Mouse (Mus musculus) limb, embryonic 10.5 days (tissue): ENCODE measurements at regions not wholly inside any gene's neighbourhood (a gene's known extent, or its start where the extent isn't known, plus 50 kb on each side); places are given as distances from the start of the nearest gene placed in this dataset.
A peak's percentile ranks its signal among the peaks of the same experiment; 100 is the strongest.

Experiments used
- DNase-seq: peaks from one replicate; pipeline ENCODE4 v3.0.0-alpha.2; 2017; ENCODE audit warnings: low spot score
- H3K27ac ChIP-seq: fragments of 300-500 bp; sonication (generic); 2 replicates; pipeline ENCODE4 v1.5.1; 2016; ENCODE audit warnings: mild to moderate bottlenecking
- H3K27me3 ChIP-seq: fragments of 300-500 bp; sonication (generic); 2 replicates; pipeline ENCODE4 v1.6.1; 2016; ENCODE audit warnings: low read depth, mild to moderate bottlenecking; ENCODE audit not compliant: poor library complexity, severe bottlenecking
- H3K36me3 ChIP-seq: fragments of 300-500 bp; sonication (generic); 2 replicates; pipeline ENCODE4 v1.6.1; 2016; ENCODE audit warnings: mild to moderate bottlenecking, moderate library complexity
- H3K4me1 ChIP-seq: fragments of 300-500 bp; sonication (generic); 2 replicates; pipeline ENCODE4 v1.6.1; 2016
- H3K4me3 ChIP-seq: fragments of 300-500 bp; sonication (generic); 2 replicates; pipeline ENCODE4 v1.5.1; 2016; ENCODE audit warnings: mild to moderate bottlenecking, moderate library complexity
- H3K9me3 ChIP-seq: fragments of 300-500 bp; sonication (generic); replicated peaks from 2 replicates; pipeline ENCODE4 v1.6.1; 2016; ENCODE audit warnings: mild to moderate bottlenecking
- WGBS: fragments of 180-500 bp; shearing (Covaris S2); methylation state at CpG from one replicate; pipeline ENCODE4 v1.1.7; 2016; 5-methylcytosine and 5-hydroxymethylcytosine counted together

- Histone ChIP-seq H3K4me1 (peaks cover 48% of the 10 kb centered on the region), H3K27ac (0 out of 2 replicates have a peak overlapping the region, but pooled peaks have one; percentile 3), H3K27me3 (peaks cover 76% of the 10 kb centered on the region), H3K9me3 (no peaks in the 10 kb centered on the region), H3K36me3 (no peaks in the 10 kb centered on the region), H3K4me3 (no peak overlapping the region)
- 60% methylated on average over 23 of the region's 23 CpGs for WGBS
- DNase-seq, result no peak
These were observed 68.1 kb upstream of the Nkx1-1 start for GRCm38 (mm10) chr5:33501735-33502495.

GRCm38 (mm10) chr5:33501211-33501610 lies 67.4 kb upstream of the Nkx1-1 start:
- no peaks in the 10 kb centered on the region for H3K36me3 ChIP-seq
- no peaks in the 10 kb centered on the region for H3K9me3 ChIP-seq
- H3K27ac ChIP-seq, result 0 out of 2 replicates have a peak overlapping the region, but pooled peaks have one; percentile 3
- H3K4me1 ChIP-seq, result peaks cover 45% of the 10 kb centered on the region
- H3K4me3 ChIP-seq, result no peak overlapping the region
- WGBS, result 46% methylated on average over 7 of the region's 7 CpGs
- peaks cover 75% of the 10 kb centered on the region for H3K27me3 ChIP-seq
- no peak for DNase-seq

- Histone ChIP-seq H3K4me3 (no peak overlapping the region), H3K4me1 (peaks cover 25% of the 10 kb centered on the region), H3K27me3 (peaks cover 47% of the 10 kb centered on the region), H3K36me3 (no peaks in the 10 kb centered on the region), H3K27ac (no peak overlapping the region), H3K9me3 (no peaks in the 10 kb centered on the region)
- peak; percentile 93 for DNase-seq
- 21% methylated on average over 6 of the region's 6 CpGs for WGBS
These were observed 62.2 kb upstream of the Nkx1-1 start for GRCm38 (mm10) chr5:33495900-33496529.

DNA sequence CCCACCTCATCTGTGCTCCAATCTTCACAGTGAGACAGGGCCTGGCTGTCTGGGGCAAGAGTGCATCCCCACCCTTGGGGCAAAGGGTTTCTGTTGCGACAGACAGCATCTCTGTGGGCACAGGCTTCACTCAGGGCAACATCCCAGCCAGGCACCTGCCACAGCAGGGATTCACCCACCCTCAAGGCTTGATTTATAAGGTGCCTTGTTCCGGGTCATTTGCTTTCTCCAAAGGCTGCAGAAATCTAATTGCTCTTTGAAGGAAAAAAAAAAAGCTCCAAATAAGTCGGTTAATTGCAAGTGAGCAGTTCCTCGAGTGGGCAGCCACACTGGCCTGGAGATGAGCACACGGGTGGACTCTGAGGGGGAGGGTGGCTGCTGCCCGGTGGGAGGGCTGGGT lies 61.5 kb upstream of the Nkx1-1 start:
- H3K4me1 ChIP-seq, result peaks cover 20% of the 10 kb centered on the region
- peaks cover 48% of the 10 kb centered on the region for H3K27me3 ChIP-seq
- no peak overlapping the region for H3K4me3 ChIP-seq
- WGBS, result 33% methylated on average over 6 of the region's 6 CpGs
- no peaks in the 10 kb centered on the region for H3K9me3 ChIP-seq
- no peaks in the 10 kb centered on the region for H3K36me3 ChIP-seq
- no peak overlapping the region for H3K27ac ChIP-seq
- DNase-seq, result no peak

GRCm38 (mm10) chr5:33492604-33493315 lies 59.0 kb upstream of the Nkx1-1 start:
- peaks cover 48% of the 10 kb centered on the region for H3K27me3 ChIP-seq

GRCm38 (mm10) chr5:33489286-33489685 lies 55.5 kb upstream of the Nkx1-1 start:
- 75% methylated on average over 6 of the region's 6 CpGs for WGBS
- no peak for DNase-seq
- Histone ChIP-seq H3K4me3 (no peak overlapping the region), H3K27ac (no peak overlapping the region), H3K4me1 (peaks cover 41% of the 10 kb centered on the region), H3K27me3 (peaks cover 69% of the 10 kb centered on the region), H3K9me3 (no peaks in the 10 kb centered on the region), H3K36me3 (no peaks in the 10 kb centered on the region)

More at GRCm38 (mm10) chr5:33492604-33493315, 59.0 kb upstream of the Nkx1-1 start:
- WGBS, result 90% methylated on average over 11 of the region's 11 CpGs
- Histone ChIP-seq H3K4me1 (peaks cover 34% of the 10 kb centered on the region), H3K36me3 (no peaks in the 10 kb centered on the region), H3K4me3 (no peak overlapping the region), H3K27ac (no peak overlapping the region), H3K9me3 (no peaks in the 10 kb centered on the region)
- no peak for DNase-seq

GRCm38 (mm10) chr5:33488152-33488561 lies 54.4 kb upstream of the Nkx1-1 start:
- H3K27ac ChIP-seq, result no peak overlapping the region
- H3K4me3 ChIP-seq, result no peak overlapping the region
- peaks cover 41% of the 10 kb centered on the region for H3K4me1 ChIP-seq
- DNase-seq, result no peak
- no peaks in the 10 kb centered on the region for H3K36me3 ChIP-seq
- WGBS, result 7% methylated on average over 9 of the region's 9 CpGs
- H3K27me3 ChIP-seq, result peaks cover 79% of the 10 kb centered on the region
- no peaks in the 10 kb centered on the region for H3K9me3 ChIP-seq

DNA sequence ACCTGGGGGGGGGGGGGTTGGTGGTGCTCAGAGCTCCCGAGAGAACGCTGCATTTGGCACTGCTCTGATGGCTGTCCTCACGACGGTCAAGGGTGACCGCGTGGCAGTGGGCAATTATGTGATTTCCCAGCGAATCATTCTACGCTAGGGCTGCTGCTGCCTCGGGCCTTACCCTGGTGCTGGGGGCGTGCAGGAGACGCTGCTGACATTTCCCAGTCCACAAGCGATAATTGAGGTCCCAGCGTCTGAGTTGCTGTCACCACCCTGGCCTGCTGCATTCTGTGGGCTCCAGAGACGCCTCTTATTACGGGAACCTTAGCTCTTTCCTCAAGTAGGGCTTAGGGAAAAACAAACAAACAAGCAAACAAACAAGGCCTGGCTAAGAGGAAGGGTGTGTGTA lies 52.0 kb upstream of the Nkx1-1 start:
- peaks cover 96% of the 10 kb centered on the region for H3K27me3 ChIP-seq

More for the DNA sequence above, 52.0 kb upstream of the Nkx1-1 start:
- no peaks in the 10 kb centered on the region for H3K36me3 ChIP-seq
- H3K4me1 ChIP-seq, result peaks cover 50% of the 10 kb centered on the region
- no peak for DNase-seq
- no peak overlapping the region for H3K4me3 ChIP-seq
- H3K27ac ChIP-seq, result no peak overlapping the region
- H3K9me3 ChIP-seq, result no peaks in the 10 kb centered on the region
- 45% methylated on average over 15 of the region's 15 CpGs for WGBS
